Mouse (Mus musculus) inflammation-experienced regulatory T-cells (primary cell): Measurements from ENCODE around the gene Ehd2. TPM values are rescaled to one million over a fixed set of nuclear protein-coding genes. Genes with fewer than 3 reads are reported as not detected.

Experiments used
- polyA plus RNA-seq, 2 experiments: library from polyadenylated mRNA; unstranded; fragments of 100-300 nt; shearing (Covaris generic); gene quantifications; one replicate each; pipeline ENCODE4 v1.2.1; 2017

Ehd2 gene
- polyA plus RNA-seq: under 1 TPM; 0.12 to 0.14 TPM

DNA sequence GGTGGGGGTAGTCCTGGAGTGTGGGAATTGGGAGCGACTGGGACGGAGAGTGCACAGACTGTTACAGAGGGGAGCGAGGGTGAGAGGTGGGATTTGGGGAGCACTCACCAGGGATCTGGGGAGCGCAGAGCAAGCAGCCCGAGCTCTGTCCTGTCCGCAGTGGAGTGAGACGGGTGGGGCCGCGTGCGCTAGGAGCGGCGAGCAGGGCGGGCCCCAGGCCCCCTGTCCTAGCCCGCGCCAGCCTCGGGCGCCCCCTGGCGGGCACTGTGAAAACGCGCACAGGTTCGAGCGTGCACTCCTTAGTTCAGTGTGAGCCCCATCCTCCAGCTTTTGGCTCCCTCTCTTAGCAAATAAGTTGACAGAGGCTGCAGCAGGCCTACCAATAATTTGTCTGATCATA, at the start of gene Ehd2:
TSS of gene Ehd2 (minus strand) at position 256 of the 400 bp plus-strand sequence.

DNA sequence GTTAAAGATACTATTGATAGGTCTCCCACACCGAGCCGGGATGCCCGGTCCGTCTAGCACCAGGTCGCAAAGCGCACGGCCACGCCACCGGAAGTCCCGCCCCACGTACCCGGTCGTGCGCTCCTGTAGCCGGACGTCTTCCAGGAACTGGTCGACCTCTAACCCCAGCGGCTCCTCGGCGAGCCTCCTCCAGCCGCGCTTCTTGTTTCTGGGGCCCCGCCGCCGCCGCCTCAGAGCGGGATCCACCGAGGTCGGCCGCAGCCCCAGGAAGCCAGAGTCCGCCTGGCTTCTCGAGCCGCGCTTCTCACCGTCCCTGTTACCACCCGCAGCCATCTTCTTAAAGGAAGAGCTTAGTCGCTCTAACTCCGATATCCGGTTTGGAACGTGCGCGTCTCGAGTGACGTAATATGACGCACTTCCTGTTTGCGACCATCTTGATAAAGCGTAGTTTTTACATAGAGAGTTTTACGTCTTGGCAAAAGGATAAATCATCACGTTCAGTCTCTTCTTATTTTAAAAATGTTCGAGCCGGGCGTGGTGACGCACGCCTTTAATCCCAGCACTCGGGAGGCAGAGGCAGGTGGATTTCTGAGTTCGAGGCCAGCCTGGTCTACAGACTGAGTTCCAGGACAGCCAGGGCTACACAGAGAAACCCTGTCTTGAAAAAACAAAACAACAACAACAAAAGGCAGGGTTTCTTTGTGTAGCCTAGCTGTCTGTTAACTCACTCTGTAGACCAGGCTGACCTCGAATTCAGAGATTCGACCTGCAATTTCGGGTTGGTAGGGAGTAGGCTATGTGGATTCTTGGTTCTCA, 21.4 kb downstream of the Ehd2 start, which contains the start of gene Nop53:
TSS of gene Nop53 (minus strand) at position 354 of the 816 bp plus-strand sequence.

DNA sequence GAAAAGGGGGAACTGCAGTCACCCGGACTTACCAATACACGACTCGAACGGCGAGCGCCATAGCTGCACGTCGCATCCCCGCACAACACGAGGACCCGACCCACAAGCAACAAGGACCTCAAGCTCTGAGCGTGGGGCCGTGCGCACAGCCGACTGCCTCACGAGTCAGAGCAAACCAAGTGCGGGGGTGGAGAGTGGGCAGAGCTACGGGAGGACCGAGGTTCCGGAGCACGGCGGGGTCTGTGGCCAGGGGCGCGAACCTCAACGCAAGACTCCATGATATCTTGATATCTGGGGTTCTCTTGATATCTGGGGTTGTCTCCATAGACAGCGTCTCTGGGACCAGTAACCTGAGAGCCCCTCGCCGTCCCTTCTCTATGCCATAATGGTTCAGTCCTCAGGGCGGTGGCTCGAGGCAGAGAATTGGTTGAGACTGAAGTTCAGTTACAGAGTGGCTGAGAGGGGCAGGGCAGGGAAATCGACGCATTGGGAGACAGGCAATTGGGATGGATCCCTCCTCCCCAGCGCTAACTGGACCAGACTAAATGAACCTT, 45.1 kb downstream of the Ehd2 start, which contains the start of gene Selenow:
TSS of gene Selenow (minus strand) at position 183 of the 554 bp plus-strand sequence.

Other genes with a start within 250 kb of the Ehd2 start
- gene Obox5, start 217.4 kb downstream of the Ehd2 start, polyA plus RNA-seq: 1 to 10 TPM in 1 of 2 experiments, not detected in 1; 1.0 TPM
- gene Obox6, start 127.9 kb downstream of the Ehd2 start, polyA plus RNA-seq: under 1 TPM in 1 of 2 experiments, not detected in 1; 0.42 TPM
- gene Crx, start 87.6 kb downstream of the Ehd2 start, polyA plus RNA-seq: not detected
- gene Crxos, start 85.0 kb downstream of the Ehd2 start, polyA plus RNA-seq: 1 to 10 TPM in 1 of 2 experiments, under 1 TPM in 1; 0.12 to 1.3 TPM
- 100 to 1,000 TPM; 494 to 577 TPM for gene Selenow, start 45.2 kb downstream of the Ehd2 start, polyA plus RNA-seq
- 100 to 1,000 TPM; 357 to 382 TPM for gene Nop53, start 21.5 kb downstream of the Ehd2 start, polyA plus RNA-seq
- gene Bicra, start 80.4 kb upstream of the Ehd2 start, polyA plus RNA-seq: 1 to 10 TPM; 5.8 to 9.3 TPM
- under 1 TPM; 0.07 to 0.28 TPM for gene Zfp541, start 94.2 kb upstream of the Ehd2 start, polyA plus RNA-seq
- 100 to 1,000 TPM; 196 to 249 TPM for gene Napa, start 130.9 kb upstream of the Ehd2 start, polyA plus RNA-seq
- 10 to 100 TPM; 23.7 to 47.3 TPM for gene Kptn, start 152.3 kb upstream of the Ehd2 start, polyA plus RNA-seq
- gene Slc8a2, start 162.3 kb upstream of the Ehd2 start, polyA plus RNA-seq: under 1 TPM in 1 of 2 experiments, not detected in 1; 0.07 TPM
- gene Meis3, start 207.5 kb upstream of the Ehd2 start, polyA plus RNA-seq: 10 to 100 TPM; 80.6 to 82.7 TPM